Mouse (Mus musculus) lung, postnatal 0 days (tissue): Measurements from ENCODE around the gene Kctd19. TPM values are rescaled to one million over a fixed set of nuclear protein-coding genes. Genes with fewer than 3 reads are reported as not detected.

Experiments
- ATAC-seq: fragments of 200-750 bp; cut with Nextera tagmentation; 2 replicates; pipeline ENCODE4 v1.8.0; 2017; ENCODE audit warnings: moderate library complexity
- DNase-seq: peaks from one replicate; pipeline ENCODE4 v3.0.0-alpha.2; 2016; ENCODE audit warnings: low spot score
- H3K27ac ChIP-seq: fragments of 300-500 bp; sonication (generic); 2 replicates; pipeline ENCODE4 v1.5.1; 2014; ENCODE audit warnings: antibody characterized with exemption, mild to moderate bottlenecking, low read length, mixed read lengths
- H3K27me3 ChIP-seq: fragments of 300-500 bp; sonication (generic); replicated peaks from 2 replicates; pipeline ENCODE4 v1.6.1; 2014; ENCODE audit warnings: low read length, mixed read lengths; ENCODE audit not compliant: insufficient read depth
- H3K36me3 ChIP-seq: fragments of 300-500 bp; sonication (generic); 2 replicates; pipeline ENCODE4 v1.6.1; 2014; ENCODE audit warnings: low read length, mixed read lengths; ENCODE audit not compliant: insufficient read depth
- H3K4me1 ChIP-seq: fragments of 300-500 bp; sonication (generic); 2 replicates; pipeline ENCODE4 v1.6.1; 2014; ENCODE audit warnings: antibody characterized with exemption, low read depth, low read length, mixed read lengths; ENCODE audit not compliant: insufficient read depth
- H3K4me2 ChIP-seq: fragments of 300-500 bp; sonication (generic); replicated peaks from 2 replicates; pipeline ENCODE4 v1.6.1; 2014; ENCODE audit warnings: low read depth, mild to moderate bottlenecking, low read length, moderate library complexity, mixed read lengths
- H3K4me3 ChIP-seq: fragments of 300-500 bp; sonication (generic); 2 replicates; pipeline ENCODE4 v1.5.1; 2014; ENCODE audit warnings: low read depth, low read length
- H3K9ac ChIP-seq: fragments of 300-500 bp; sonication (generic); replicated peaks from 2 replicates; pipeline ENCODE4 v1.6.1; 2014; ENCODE audit warnings: low read depth, mild to moderate bottlenecking
- H3K9me3 ChIP-seq: fragments of 300-500 bp; sonication (generic); 2 replicates; pipeline ENCODE4 v1.6.1; 2016; ENCODE audit warnings: low read length, mixed read lengths
- CTCF ChIP-seq: IDR thresholded peaks from 2 replicates; pipeline ENCODE4 v1.5.1; 2016; ENCODE audit warnings: antibody characterized with exemption, mild to moderate bottlenecking
- EP300 ChIP-seq: IDR thresholded peaks from 2 replicates; pipeline ENCODE4 v1.6.1; 2016; ENCODE audit warnings: antibody characterized with exemption, mild to moderate bottlenecking, control low read depth
- WGBS: fragments of 180-500 bp; shearing (Covaris S2); extraction: QIAGEN DNeasy Blood & Tissue Kit; methylation state at CpG from one replicate; pipeline ENCODE4 v1.1.7; 2014; 5-methylcytosine and 5-hydroxymethylcytosine counted together
- polyA plus RNA-seq: library from polyadenylated mRNA; unstranded; fragments of >200 nt; fragmentation: Nextera tagmentation; extraction: Ambion mirVana; gene quantifications from 2 replicates; pipeline ENCODE4 v1.2.1, GENCODE M21; 2015

Kctd19 gene
- polyA plus RNA-seq, 1 experiment from 2014 or later: 0.38 TPM

DNA sequence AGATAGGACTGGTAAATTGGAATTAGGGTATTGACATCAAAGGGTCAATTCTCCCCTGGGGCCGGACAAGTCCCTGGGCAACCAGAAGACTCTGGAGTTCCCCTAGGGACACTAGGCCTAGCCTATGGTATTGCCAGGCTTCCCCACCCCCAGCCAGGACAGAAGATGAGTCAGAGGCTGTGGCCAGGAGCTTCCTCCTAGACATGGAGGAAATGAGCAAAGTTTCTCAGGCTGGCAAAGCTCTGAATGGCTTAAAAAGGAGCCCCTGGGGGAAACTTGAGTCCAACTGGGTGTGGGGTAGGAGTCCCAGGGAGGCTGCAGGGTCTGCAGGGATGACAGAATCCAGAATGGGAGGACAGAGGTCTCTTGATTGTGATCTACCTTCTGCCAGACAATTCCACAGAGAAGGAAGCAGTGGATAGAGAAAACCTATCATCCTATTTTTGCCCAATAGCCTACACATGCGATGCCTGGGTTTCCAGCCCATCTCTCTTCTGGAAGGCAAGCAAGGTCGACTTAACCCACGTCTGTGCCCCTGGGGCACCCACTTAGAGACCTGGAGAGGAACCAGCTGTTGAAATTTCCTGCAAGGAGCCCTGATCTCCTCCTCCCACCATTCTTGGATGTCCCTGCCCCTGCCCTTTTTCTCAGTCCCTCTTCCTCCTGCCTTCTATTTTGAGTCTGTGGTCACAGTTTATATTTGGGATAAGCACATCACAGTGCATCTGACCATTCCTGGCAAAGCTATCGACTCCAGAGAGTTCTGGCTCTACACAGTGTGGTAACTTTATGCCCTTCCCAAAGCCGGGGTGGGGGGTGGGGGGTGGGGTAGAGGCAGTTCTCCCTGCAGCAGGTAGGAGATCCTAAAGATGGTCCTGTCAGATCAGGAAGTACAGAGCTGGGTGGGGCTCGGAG, 68.0 kb downstream of the Kctd19 start:
- TF ChIP-seq CTCF (no peak), EP300 (peak; percentile 24; the same call in 1 of the 2 replicates)
- H3K27me3 ChIP-seq: no peaks in the 10 kb centered on the region
- H3K9me3 ChIP-seq: no peaks in the 10 kb centered on the region
- H3K27ac ChIP-seq: peak overlapping the region; percentile 87
- H3K4me3 ChIP-seq: peak overlapping the region; percentile 57
- 13% methylated on average over 7 of the region's 7 CpGs for WGBS
- ATAC-seq (no peak), DNase-seq (peak; percentile 84)
- no peaks in the 10 kb centered on the region for H3K36me3 ChIP-seq
- H3K9ac ChIP-seq: 0 out of 2 replicates have a peak overlapping the region, but pooled peaks have one; percentile 64
- peaks cover 38% of the 10 kb centered on the region for H3K4me1 ChIP-seq
- H3K4me2 ChIP-seq: peak overlapping the region; percentile 100

GRCm38 (mm10) chr8:105343791-105344574, 69.3 kb downstream of the Kctd19 start:
- Histone ChIP-seq H3K4me3 (peak overlapping the region; percentile 57; the same call in 1 of the 2 replicates), H3K27me3 (no peaks in the 10 kb centered on the region), H3K4me2 (peak overlapping the region; percentile 100), H3K27ac (peak overlapping the region; percentile 87), H3K9ac (peak overlapping the region; percentile 36; the same call in 1 of the 2 replicates), H3K9me3 (no peaks in the 10 kb centered on the region), H3K36me3 (no peaks in the 10 kb centered on the region), H3K4me1 (peaks cover 49% of the 10 kb centered on the region)
- TF ChIP-seq CTCF (no peak), EP300 (0 out of 2 replicates have a peak, but pooled peaks have one; percentile 23)
- DNase-seq (peak; percentile 84), ATAC-seq (no peak)
- WGBS: 23% methylated on average over 8 of the region's 8 CpGs

- Histone ChIP-seq H3K27me3 (no peaks in the 10 kb centered on the region), H3K4me2 (peak overlapping the region; percentile 100; the same call in 1 of the 2 replicates), H3K9ac (no peak overlapping the region), H3K27ac (peak overlapping the region; percentile 87), H3K4me1 (peaks cover 53% of the 10 kb centered on the region), H3K9me3 (no peaks in the 10 kb centered on the region), H3K4me3 (no peak overlapping the region), H3K36me3 (peaks cover 11% of the 10 kb centered on the region; the same call in 1 of the 2 replicates)
- DNase-seq (no peak), ATAC-seq (no peak)
- 55% methylated on average over 4 of the region's 4 CpGs for WGBS
- TF ChIP-seq EP300 (no peak), CTCF (no peak)
Measured at GRCm38 (mm10) chr8:105342768-105343167, 70.5 kb downstream of the Kctd19 start.

GRCm38 (mm10) chr8:105341399-105341798, 71.9 kb downstream of the Kctd19 start:
- peak overlapping the region; percentile 86 for H3K27ac ChIP-seq
- no peaks in the 10 kb centered on the region for H3K27me3 ChIP-seq
- peaks cover 53% of the 10 kb centered on the region for H3K4me1 ChIP-seq
- DNase-seq (peak; percentile 95), ATAC-seq (peak; percentile 65)
- 28% methylated on average over 8 of the region's 8 CpGs for WGBS
- H3K9me3 ChIP-seq: no peaks in the 10 kb centered on the region
- H3K36me3 ChIP-seq: peaks cover 23% of the 10 kb centered on the region; the same call in 1 of the 2 replicates
- H3K9ac ChIP-seq: no peak overlapping the region
- no peak overlapping the region for H3K4me2 ChIP-seq
- no peak for TF ChIP-seq CTCF
- peak; percentile 90 for TF ChIP-seq EP300
- H3K4me3 ChIP-seq: no peak overlapping the region

DNA sequence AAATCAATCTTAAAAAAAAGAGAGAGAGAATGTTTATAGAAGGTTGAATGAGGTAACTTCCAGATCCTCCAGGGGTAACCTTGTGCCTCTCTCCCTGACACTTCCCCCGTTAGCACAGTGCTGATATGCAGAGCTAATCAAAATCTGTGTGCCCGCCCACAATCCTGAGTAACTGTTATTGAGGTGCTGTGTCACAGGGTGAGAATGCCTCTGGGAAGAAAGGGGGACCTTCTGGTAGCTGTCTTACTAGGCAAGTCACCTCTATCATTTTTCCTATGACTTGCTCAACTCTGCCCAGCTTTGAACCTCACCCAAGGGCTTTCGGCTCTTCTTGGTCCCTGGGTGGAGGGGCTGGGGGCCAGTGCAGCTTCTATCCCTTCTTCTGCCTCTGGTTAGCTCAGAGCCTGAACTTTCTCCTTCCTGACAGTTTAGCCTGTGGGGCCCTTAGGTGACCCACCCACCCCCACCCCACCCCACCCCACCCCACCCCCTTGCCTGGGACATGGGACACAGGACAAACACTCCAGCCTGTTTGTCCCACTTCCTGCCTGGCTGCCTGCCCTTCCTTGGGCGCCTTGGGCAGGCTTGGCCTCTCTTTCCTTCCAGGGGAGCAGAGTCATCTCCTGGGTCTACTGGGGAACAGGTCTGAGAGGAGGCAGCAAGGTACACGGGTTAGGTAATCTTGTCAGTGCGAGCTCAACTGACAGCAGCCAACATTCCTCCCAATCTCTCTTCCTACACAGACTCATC, 73.2 kb downstream of the Kctd19 start:
- no peak overlapping the region for H3K4me3 ChIP-seq
- H3K4me1 ChIP-seq: peaks cover 46% of the 10 kb centered on the region
- H3K27ac ChIP-seq: peak overlapping the region; percentile 86
- peaks cover 37% of the 10 kb centered on the region; the same call in 1 of the 2 replicates for H3K36me3 ChIP-seq
- H3K4me2 ChIP-seq: peak overlapping the region; percentile 36
- H3K9ac ChIP-seq: no peak overlapping the region
- no peak; the same call in 1 of the 2 replicates for TF ChIP-seq EP300
- WGBS: 18% methylated on average over 6 of the region's 6 CpGs
- no peaks in the 10 kb centered on the region for H3K27me3 ChIP-seq
- DNase-seq (peak; percentile 90), ATAC-seq (peak; percentile 69)
- no peaks in the 10 kb centered on the region for H3K9me3 ChIP-seq
